ENCODE assay signal across 24 mouse cellular contexts in genomic region chr5:144948422-144948821, GRCm38 (mm10). TPM values are rescaled to one million over a fixed set of nuclear protein-coding genes. Genes with fewer than 3 reads are reported as not detected.
DNase-seq lines count a peak whose midpoint lies in the region; ATAC-seq and TF ChIP-seq lines count a peak whose summit lies in the region.
"Had no signal": no experiment of that assay in that cellular context is flagged by ENCODE, and none has a peak within 500 bp of the region (broad histone marks: within the 10 kb centered on the region; RNA-seq: fewer than 3 reads in every experiment).

No protein-coding gene starts in this region.

- no peaks in the 10 kb centered on the region for H3K36me3 ChIP-seq in kidney, postnatal 0 days (ENCODE audit: insufficient read depth, low read length)
- no peaks in the 10 kb centered on the region for H3K36me3 ChIP-seq in lung, embryonic 15.5 days
- H3K36me3 ChIP-seq in intestine, embryonic 15.5 days = no peaks in the 10 kb centered on the region
- H3K36me3 ChIP-seq in stomach, embryonic 14.5 days (ENCODE audit: control insufficient read depth, insufficient read depth, low read length) = no peaks in the 10 kb centered on the region
- H3K36me3 ChIP-seq in midbrain, postnatal 0 days (ENCODE audit: insufficient read depth, low read length) = no peaks in the 10 kb centered on the region
- H3K36me3 ChIP-seq: embryonic facial prominence, embryonic 10.5 days; hindbrain, embryonic 12.5 days; limb, embryonic 13.5 days; midbrain, embryonic 15.5 days; neural tube, embryonic 13.5 days had no signal

- no peak for TF ChIP-seq CTCF in kidney, postnatal 0 days (IDR thresholded peaks at IDR 0.05; ENCODE audit: low read depth)
- no peak for TF ChIP-seq CTCF in lung, adult 2 months (IDR thresholded peaks at IDR 0.05; ENCODE audit: insufficient read depth, low read length)
- no peak for TF ChIP-seq CTCF in midbrain, postnatal 0 days (IDR thresholded peaks at IDR 0.05)

- H3K9ac ChIP-seq in kidney, postnatal 0 days (ENCODE audit: low read depth, low read length) = no peak overlapping the region
- no peak overlapping the region for H3K9ac ChIP-seq in lung, embryonic 15.5 days
- no peak overlapping the region for H3K9ac ChIP-seq in intestine, embryonic 15.5 days
- no peak overlapping the region for H3K9ac ChIP-seq in stomach, embryonic 14.5 days (replicated peaks; ENCODE audit: low read depth, low read length)
- H3K9ac ChIP-seq in midbrain, postnatal 0 days (replicated peaks; ENCODE audit: low read length, poor library complexity, severe bottlenecking) = no peak overlapping the region
- H3K9ac ChIP-seq: hindbrain, embryonic 12.5 days; limb, embryonic 13.5 days; midbrain, embryonic 15.5 days; neural tube, embryonic 13.5 days had no signal

- H3K27me3 ChIP-seq in kidney, postnatal 0 days (ENCODE audit: insufficient read depth, low read length) = no peaks in the 10 kb centered on the region
- no peaks in the 10 kb centered on the region for H3K27me3 ChIP-seq in lung, embryonic 15.5 days
- H3K27me3 ChIP-seq in intestine, embryonic 15.5 days (replicated peaks) = no peaks in the 10 kb centered on the region
- no peaks in the 10 kb centered on the region for H3K27me3 ChIP-seq in stomach, embryonic 14.5 days (ENCODE audit: control insufficient read depth, insufficient read depth, low read length)
- H3K27me3 ChIP-seq in midbrain, postnatal 0 days (ENCODE audit: insufficient read depth, low read length) = no peaks in the 10 kb centered on the region
- H3K27me3 ChIP-seq: hindbrain, embryonic 12.5 days; limb, embryonic 13.5 days; midbrain, embryonic 15.5 days; neural tube, embryonic 13.5 days had no signal

- no peaks in the 10 kb centered on the region for H3K9me3 ChIP-seq in kidney, postnatal 0 days (replicated peaks; ENCODE audit: low read length)
- H3K9me3 ChIP-seq in lung, embryonic 15.5 days = no peaks in the 10 kb centered on the region
- no peaks in the 10 kb centered on the region for H3K9me3 ChIP-seq in intestine, embryonic 15.5 days
- no peaks in the 10 kb centered on the region for H3K9me3 ChIP-seq in stomach, embryonic 14.5 days (ENCODE audit: control insufficient read depth, low read depth, low read length)
- no peaks in the 10 kb centered on the region for H3K9me3 ChIP-seq in midbrain, postnatal 0 days (ENCODE audit: low read length)
- H3K9me3 ChIP-seq: embryonic facial prominence, embryonic 10.5 days; hindbrain, embryonic 12.5 days; limb, embryonic 13.5 days; midbrain, embryonic 15.5 days; neural tube, embryonic 13.5 days had no signal

- peaks cover 20% of the 10 kb centered on the region for H3K4me1 ChIP-seq in kidney, postnatal 0 days (replicated peaks; ENCODE audit: insufficient read depth, low read length)
- H3K4me1 ChIP-seq in lung, embryonic 15.5 days = peaks cover 54% of the 10 kb centered on the region
- peaks cover 36% of the 10 kb centered on the region for H3K4me1 ChIP-seq in lung, adult 2 months (ENCODE audit: control insufficient read depth, insufficient read depth, low read length)
- peaks cover 29% of the 10 kb centered on the region for H3K4me1 ChIP-seq in intestine, embryonic 15.5 days (replicated peaks)
- peaks cover 20% of the 10 kb centered on the region for H3K4me1 ChIP-seq in stomach, embryonic 14.5 days (ENCODE audit: control insufficient read depth, insufficient read depth, low read length)
- peaks cover 4% of the 10 kb centered on the region for H3K4me1 ChIP-seq in midbrain, postnatal 0 days (ENCODE audit: insufficient read depth, low read length)

- WGBS in kidney, postnatal 0 days = 17% methylated on average over 11 of the region's 11 CpGs
- WGBS in lung, embryonic 15.5 days = 13% methylated on average over 11 of the region's 11 CpGs
- 26% methylated on average over 11 of the region's 11 CpGs for WGBS in lung, adult 2 months
- 19% methylated on average over 11 of the region's 11 CpGs for WGBS in intestine, embryonic 15.5 days
- WGBS in stomach, embryonic 14.5 days = 16% methylated on average over 11 of the region's 11 CpGs
- WGBS in midbrain, postnatal 0 days = 82% methylated on average over 11 of the region's 11 CpGs

- H3K4me2 ChIP-seq in kidney, postnatal 0 days (ENCODE audit: low read length) = no peak overlapping the region
- peak overlapping the region; percentile 11 for H3K4me2 ChIP-seq in lung, embryonic 15.5 days
- peak overlapping the region; percentile 29; the same call in 1 of the 2 replicates for H3K4me2 ChIP-seq in intestine, embryonic 15.5 days (replicated peaks)
- no peak overlapping the region for H3K4me2 ChIP-seq in stomach, embryonic 14.5 days (replicated peaks; ENCODE audit: low read depth, low read length)
- no peak overlapping the region for H3K4me2 ChIP-seq in midbrain, postnatal 0 days (ENCODE audit: low read depth, low read length, poor library complexity, severe bottlenecking)
- H3K4me2 ChIP-seq: hindbrain, embryonic 12.5 days; limb, embryonic 13.5 days; midbrain, embryonic 15.5 days; neural tube, embryonic 13.5 days had no signal

- DNase-seq in kidney, postnatal 0 days (ENCODE audit: low spot score) = peak; percentile 70
- DNase-seq in kidney, postnatal 4 days = no peak
- DNase-seq in lung, adult 2 months = no peak
- DNase-seq in cerebellum, postnatal 25 days = no peak
- no peak for DNase-seq in midbrain, postnatal 0 days (ENCODE audit: low spot score)
- DNase-seq: adrenal gland, postnatal 36 days; cerebellum, adult 9-10 months; gastrocnemius, postnatal 25 days; heart, adult 2 months; kidney, adult 8-10 months; layer of hippocampus, postnatal 36 days; right cerebral cortex, postnatal 4 days had no signal

- no peak; the same call in 1 of the 2 replicates for ATAC-seq in kidney, postnatal 0 days (replicated peaks; ENCODE audit: low FRiP score, low read depth)
- peak; percentile 78; the same call in 1 of the 2 replicates for ATAC-seq in lung, embryonic 15.5 days (ENCODE audit: borderline replicate concordance, extremely low read depth, low FRiP score, low TSS enrichment)
- peak; percentile 87 for ATAC-seq in intestine, embryonic 15.5 days
- peak; percentile 59; the same call in 1 of the 2 replicates for ATAC-seq in stomach, embryonic 14.5 days (ENCODE audit: insufficient number of reproducible peaks, insufficient read depth, low FRiP score, low read depth)
- no peak for ATAC-seq in midbrain, postnatal 0 days (ENCODE audit: low FRiP score)
- ATAC-seq: forebrain, embryonic 16.5 days; midbrain, embryonic 15.5 days had no signal

- no peak for TF ChIP-seq POLR2A in lung, adult 2 months (IDR thresholded peaks at IDR 0.05; ENCODE audit: borderline replicate concordance, extremely low read depth, low read depth, low read length)

- H3K27ac ChIP-seq in kidney, postnatal 0 days = no peak overlapping the region; the same call in 1 of the 2 replicates
- peak overlapping the region; percentile 20 for H3K27ac ChIP-seq in lung, embryonic 15.5 days
- H3K27ac ChIP-seq in intestine, embryonic 15.5 days = 0 out of 2 replicates have a peak overlapping the region, but pooled peaks have one; percentile 7
- H3K27ac ChIP-seq in stomach, embryonic 14.5 days (ENCODE audit: low read length) = peak overlapping the region; percentile 46; the same call in 1 of the 2 replicates
- H3K27ac ChIP-seq in midbrain, postnatal 0 days (ENCODE audit: low read depth, low read length) = no peak overlapping the region
- H3K27ac ChIP-seq: embryonic facial prominence, embryonic 10.5 days; heart, adult 2 months; hindbrain, embryonic 12.5 days; layer of hippocampus, adult 2 months; limb, embryonic 13.5 days; midbrain, embryonic 15.5 days; neural tube, embryonic 13.5 days had no signal

- no peak overlapping the region for H3K4me3 ChIP-seq in kidney, postnatal 0 days (replicated peaks; ENCODE audit: low read depth, low read length)
- H3K4me3 ChIP-seq in lung, embryonic 15.5 days = no peak overlapping the region
- H3K4me3 ChIP-seq in lung, adult 2 months (replicated peaks; ENCODE audit: extremely low read depth, low read depth, low read length) = no peak overlapping the region
- H3K4me3 ChIP-seq in intestine, embryonic 15.5 days (replicated peaks) = no peak overlapping the region
- no peak overlapping the region for H3K4me3 ChIP-seq in stomach, embryonic 14.5 days (ENCODE audit: low read depth, low read length)
- no peak overlapping the region for H3K4me3 ChIP-seq in midbrain, postnatal 0 days (ENCODE audit: low read depth, low read length)
- H3K4me3 ChIP-seq: embryonic facial prominence, embryonic 10.5 days; heart, adult 2 months; hindbrain, embryonic 12.5 days; layer of hippocampus, adult 2 months; limb, embryonic 13.5 days; megakaryocyte, embryonic 14.5 days; midbrain, embryonic 15.5 days; myocyte; neural tube, embryonic 13.5 days had no signal

RNA-seq across cellular contexts. Expression of gene Smurf1, which starts 17.2 kb away (rescaled TPM):
- 12.6 and 13.4 TPM in 2 replicates for polyA plus RNA-seq in kidney, postnatal 0 days (2015; fragmentation: Nextera tagmentation; extraction: Ambion mirVana)
- polyA plus RNA-seq in lung, embryonic 15.5 days (2015; fragmentation: Nextera tagmentation; extraction: Ambion mirVana) = 18.5 and 20.2 TPM in 2 replicates
- 33.5 and 34.1 TPM in 2 replicates for polyA plus RNA-seq in lung, adult 2 months (2012; rRNA removed)
- 10.7 and 11.5 TPM in 2 replicates for polyA plus RNA-seq in intestine, embryonic 15.5 days (2015; fragmentation: Nextera tagmentation; extraction: Ambion mirVana)
- polyA plus RNA-seq in stomach, embryonic 14.5 days (2014; fragmentation: Nextera tagmentation; extraction: Ambion mirVana) = 15.6 and 21.7 TPM in 2 replicates
- 63.0 and 71.1 TPM in 2 replicates for total RNA-seq in midbrain, postnatal 0 days (2014; rRNA removed)
- 24.6 and 28.0 TPM in 2 replicates for polyA plus RNA-seq in midbrain, postnatal 0 days (2015; fragmentation: Nextera tagmentation; extraction: Ambion mirVana)

Comparison
In these comparisons a context has a peak if more than half of its experiments do, and no peak if none do; other contexts are left out.
1. ATAC-seq: peak in lung, embryonic 15.5 days (single experiment), intestine, embryonic 15.5 days (single experiment) and stomach, embryonic 14.5 days (single experiment); none in kidney, postnatal 0 days (single experiment) and midbrain, postnatal 0 days (single experiment).
2. H3K27ac ChIP-seq: peak in lung, embryonic 15.5 days (single experiment), intestine, embryonic 15.5 days (single experiment) and stomach, embryonic 14.5 days (single experiment); none in kidney, postnatal 0 days (single experiment) and midbrain, postnatal 0 days (single experiment).
3. H3K4me2 ChIP-seq: peak in lung, embryonic 15.5 days (single experiment) and intestine, embryonic 15.5 days (single experiment); none in kidney, postnatal 0 days (single experiment), stomach, embryonic 14.5 days (single experiment) and midbrain, postnatal 0 days (single experiment).